Mouse (Mus musculus) macrophage (primary cell): ENCODE results near the gene Qpct. TPM values are rescaled to one million over a fixed set of nuclear protein-coding genes. Genes with fewer than 3 reads are reported as not detected.

ENCODE experiments used
- H3K27ac ChIP-seq: fragments of 350-480 bp; formaldehyde crosslinking; 2 replicates; pipeline ENCODE4 v1.9.0; 2021
- H3K36me3 ChIP-seq: fragments of 350-480 bp; formaldehyde crosslinking; 2 replicates; pipeline ENCODE4 v1.9.0; 2021; ENCODE audit errors: inconsistent target
- H3K4me3 ChIP-seq: fragments of 350-480 bp; formaldehyde crosslinking; 2 replicates; pipeline ENCODE4 v1.9.0; 2021; ENCODE audit errors: inconsistent target
- H3K79me2 ChIP-seq: fragments of 350-480 bp; formaldehyde crosslinking; 2 replicates; pipeline ENCODE4 v1.9.0; 2021; ENCODE audit errors: inconsistent target
- whole genome bisulfite sequencing: methylation state at CpG from one replicate; pipeline ENCODE4 v1.1.7; 2026; ENCODE audit warnings: inconsistent platforms; ENCODE audit not compliant: missing documents; 5-methylcytosine and 5-hydroxymethylcytosine counted together
- polyA plus RNA-seq: library from polyadenylated mRNA; stranded (reverse); fragments of 250-400 nt; gene quantifications from 3 replicates; pipeline ENCODE4 v1.2.4, GENCODE M21; 2018; ENCODE audit warnings: inconsistent platforms

Qpct gene
- polyA plus RNA-seq, 1 experiment from 2014 or later: 6.4 TPM

- WGBS: 80% methylated on average over 2 of the region's 2 CpGs
- Histone ChIP-seq H3K27ac (no peak overlapping the region), H3K79me2 (no peaks in the 10 kb centered on the region), H3K36me3 (no peaks in the 10 kb centered on the region), H3K4me3 (no peak overlapping the region)
Observed at GRCm38 (mm10) chr17:79043705-79044104, 8.0 kb upstream of the Qpct start.

DNA sequence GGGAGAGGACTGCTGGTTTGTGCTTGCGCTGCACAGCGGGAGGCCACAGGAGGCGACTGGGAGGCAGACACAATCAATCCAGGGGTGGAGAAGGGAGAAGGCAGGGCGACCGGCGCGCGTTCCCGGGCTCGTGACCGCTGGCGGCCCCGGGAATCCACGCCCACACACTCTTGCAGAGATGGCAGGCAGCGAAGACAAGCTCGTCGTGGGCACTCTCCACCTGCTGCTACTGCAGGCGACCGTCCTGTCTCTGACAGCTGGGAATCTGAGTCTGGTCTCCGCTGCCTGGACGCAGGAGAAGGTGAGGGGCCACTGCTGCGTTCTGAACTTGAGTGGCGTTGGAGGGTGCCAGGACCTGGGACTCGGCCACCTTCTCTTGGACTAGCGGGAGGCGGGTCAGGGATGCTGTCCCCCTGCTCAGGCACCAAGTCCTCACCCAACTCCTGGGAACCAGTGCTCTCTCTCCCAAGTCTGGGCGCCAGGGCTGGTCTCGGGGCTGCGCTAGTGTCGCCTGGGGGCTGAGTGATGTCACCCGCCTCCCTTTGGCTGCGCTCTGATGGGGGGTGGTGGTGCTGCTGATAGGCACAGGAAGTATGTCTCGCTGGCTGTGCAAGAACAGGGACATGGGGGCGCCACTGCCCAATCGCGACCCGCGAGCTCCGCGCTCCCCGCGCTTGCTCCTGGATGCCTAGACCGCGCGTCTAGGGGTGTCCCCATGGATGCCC lies 544 bp downstream of the Qpct start:
- WGBS: 2% methylated on average over 45 of the region's 45 CpGs
- no peaks in the 10 kb centered on the region for H3K79me2 ChIP-seq
- H3K36me3 ChIP-seq: no peaks in the 10 kb centered on the region
- H3K27ac ChIP-seq: peak overlapping the region; percentile 37; the same call in 1 of the 2 replicates
- peak overlapping the region; percentile 61 for H3K4me3 ChIP-seq

DNA sequence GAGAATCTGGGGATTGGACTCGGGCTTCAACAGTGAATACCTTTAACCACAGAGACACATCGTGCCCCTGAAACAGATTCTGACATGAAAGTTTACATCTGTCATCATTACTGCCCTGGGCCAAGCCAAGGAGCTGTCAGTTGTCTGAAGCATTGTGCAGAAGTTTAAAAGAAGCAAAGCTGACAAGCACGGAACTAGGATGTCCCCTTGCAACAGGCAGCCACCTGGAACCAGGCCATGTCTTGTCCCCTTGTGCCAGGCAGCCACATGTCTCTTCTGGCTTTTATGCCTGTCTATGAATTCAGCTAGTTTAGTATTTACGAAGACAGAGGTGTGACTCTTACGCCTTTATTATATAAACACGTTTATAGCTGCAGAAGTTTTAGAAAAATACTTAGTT lies 6.6 kb downstream of the Qpct start:
- H3K4me3 ChIP-seq: no peak overlapping the region
- H3K36me3 ChIP-seq: no peaks in the 10 kb centered on the region
- no peak overlapping the region for H3K27ac ChIP-seq
- no peaks in the 10 kb centered on the region for H3K79me2 ChIP-seq
- WGBS: 88% methylated on average over 6 of the region's 6 CpGs

GRCm38 (mm10) chr17:79060221-79060620 lies 8.5 kb downstream of the Qpct start:
- Histone ChIP-seq H3K36me3 (no peaks in the 10 kb centered on the region), H3K4me3 (no peak overlapping the region), H3K79me2 (no peaks in the 10 kb centered on the region), H3K27ac (no peak overlapping the region)
- 94% methylated on average over 5 of the region's 5 CpGs for WGBS

DNA sequence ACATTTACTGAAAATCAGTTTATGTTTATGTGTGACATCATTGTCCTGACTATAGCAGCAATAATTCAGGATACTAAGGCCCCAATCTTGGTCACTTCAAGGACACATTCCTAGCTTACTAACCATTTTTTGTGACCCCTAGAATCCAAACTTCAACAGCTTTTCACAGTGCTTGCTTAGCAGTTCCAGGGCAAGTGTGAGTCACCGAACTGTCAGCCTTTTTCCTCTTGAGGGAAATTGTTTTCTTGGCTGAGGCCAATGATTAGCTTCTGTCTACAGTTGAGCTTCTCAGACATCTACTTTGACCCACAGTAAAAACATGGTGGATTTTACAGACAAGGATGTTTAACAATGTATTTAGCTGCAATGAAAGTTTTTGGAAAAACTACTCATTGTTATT lies 12.5 kb downstream of the Qpct start:
- Histone ChIP-seq H3K79me2 (no peaks in the 10 kb centered on the region), H3K27ac (no peak overlapping the region), H3K36me3 (no peaks in the 10 kb centered on the region), H3K4me3 (no peak overlapping the region)
- 61% methylated on average over 1 of the region's 1 CpGs for WGBS

- Histone ChIP-seq H3K4me3 (no peak overlapping the region), H3K36me3 (no peaks in the 10 kb centered on the region), H3K79me2 (no peaks in the 10 kb centered on the region), H3K27ac (no peak overlapping the region)
- 94% methylated on average over 7 of the region's 7 CpGs for WGBS
Observed at GRCm38 (mm10) chr17:79068581-79068980, 16.9 kb downstream of the Qpct start.

DNA sequence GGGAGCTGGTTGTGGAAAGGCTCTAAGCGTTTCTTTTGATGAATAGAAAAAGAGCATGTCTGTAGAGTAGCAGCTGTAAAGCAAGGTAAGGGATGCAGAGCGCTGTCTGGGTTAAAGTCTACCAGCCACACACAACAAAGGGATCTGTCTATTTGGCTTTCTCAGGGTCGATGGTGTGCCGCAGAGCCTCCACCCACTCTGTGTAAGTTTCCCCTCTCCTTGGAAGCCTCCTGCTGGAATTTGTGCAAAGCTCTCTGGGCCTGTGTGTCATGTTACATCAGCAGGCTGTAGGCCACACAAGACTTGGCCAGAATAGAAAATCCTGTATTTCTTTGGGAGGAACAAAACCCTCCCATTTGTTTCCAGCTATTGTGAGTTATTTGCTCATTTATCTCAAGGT lies 17.3 kb downstream of the Qpct start:
- H3K36me3 ChIP-seq: no peaks in the 10 kb centered on the region
- no peak overlapping the region for H3K4me3 ChIP-seq
- H3K79me2 ChIP-seq: no peaks in the 10 kb centered on the region
- WGBS: 86% methylated on average over 4 of the region's 4 CpGs
- H3K27ac ChIP-seq: no peak overlapping the region

- WGBS: over 99% methylated on average over 14 of the region's 14 CpGs
- H3K79me2 ChIP-seq: no peaks in the 10 kb centered on the region
- no peak overlapping the region for H3K4me3 ChIP-seq
- no peaks in the 10 kb centered on the region for H3K36me3 ChIP-seq
- no peak overlapping the region for H3K27ac ChIP-seq
Observed at GRCm38 (mm10) chr17:79069766-79070480, 18.2 kb downstream of the Qpct start.

- Histone ChIP-seq H3K27ac (no peak overlapping the region), H3K79me2 (no peaks in the 10 kb centered on the region), H3K4me3 (no peak overlapping the region), H3K36me3 (no peaks in the 10 kb centered on the region)
- WGBS: 93% methylated on average over 11 of the region's 11 CpGs
Observed at GRCm38 (mm10) chr17:79071951-79072350, 20.2 kb downstream of the Qpct start.

- WGBS: 96% methylated on average over 7 of the region's 8 CpGs
- H3K4me3 ChIP-seq: no peak overlapping the region
- no peaks in the 10 kb centered on the region for H3K79me2 ChIP-seq
- H3K27ac ChIP-seq: no peak overlapping the region
- H3K36me3 ChIP-seq: no peaks in the 10 kb centered on the region
Observed at GRCm38 (mm10) chr17:79076974-79077847, 25.5 kb downstream of the Qpct start.

DNA sequence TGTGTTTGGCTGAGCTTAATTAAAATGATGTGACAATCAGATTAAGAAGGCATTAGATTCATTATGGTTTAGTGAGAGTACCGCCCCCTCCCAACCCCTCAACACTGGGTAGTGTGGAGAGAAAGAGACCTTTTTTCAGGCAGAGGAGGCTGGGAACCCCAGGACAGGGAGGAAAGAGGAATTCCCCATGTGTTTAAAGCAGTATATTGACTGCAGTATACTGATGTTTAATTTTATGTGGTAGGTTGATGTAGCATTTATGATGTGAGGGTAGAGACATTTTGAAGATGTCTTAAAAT lies 26.1 kb downstream of the Qpct start:
- no peak overlapping the region for H3K4me3 ChIP-seq
- WGBS: 100% methylated on average over 1 of the region's 1 CpGs
- H3K36me3 ChIP-seq: no peaks in the 10 kb centered on the region
- no peaks in the 10 kb centered on the region for H3K79me2 ChIP-seq
- H3K27ac ChIP-seq: no peak overlapping the region

DNA sequence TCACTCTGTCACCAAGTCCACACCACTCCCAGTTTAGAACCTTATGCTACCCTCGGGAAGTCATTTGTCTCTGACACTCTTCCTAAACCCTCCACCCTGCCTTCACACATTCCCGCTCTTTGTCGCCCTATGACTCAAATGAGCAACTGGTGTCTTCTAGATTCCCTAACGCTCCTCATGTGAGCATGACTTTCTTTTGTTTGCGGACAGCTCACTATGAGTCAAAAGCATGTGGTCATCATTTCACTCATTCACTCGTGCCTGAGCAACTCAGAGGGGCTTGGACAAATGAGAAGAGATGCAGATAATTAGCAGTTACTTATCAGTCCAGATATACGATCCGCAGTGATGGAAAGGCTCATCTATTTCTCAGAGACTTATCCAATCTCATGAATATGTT lies 26.5 kb downstream of the Qpct start:
- no peaks in the 10 kb centered on the region for H3K36me3 ChIP-seq
- WGBS: 92% methylated on average over 8 of the region's 8 CpGs
- no peak overlapping the region for H3K27ac ChIP-seq
- H3K4me3 ChIP-seq: no peak overlapping the region
- H3K79me2 ChIP-seq: no peaks in the 10 kb centered on the region

DNA sequence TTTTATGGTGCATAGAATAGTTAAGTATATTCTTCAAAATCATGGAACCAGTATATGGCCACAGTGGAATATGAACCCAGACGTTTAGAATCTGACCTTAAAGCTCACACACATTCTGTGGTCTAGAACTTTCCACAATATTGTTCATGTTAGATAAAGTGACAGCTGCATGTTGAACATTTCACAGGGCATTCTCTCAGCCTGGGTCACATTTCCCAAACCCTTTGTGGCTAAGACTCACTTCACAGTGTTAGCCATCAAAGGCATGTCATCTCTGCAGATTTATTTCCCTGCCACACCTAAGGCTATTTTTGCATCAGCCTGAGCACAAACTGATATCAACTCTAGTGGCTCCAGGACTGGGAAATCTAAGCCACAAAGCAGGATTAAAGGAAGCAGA lies 40.0 kb downstream of the Qpct start:
- Histone ChIP-seq H3K4me3 (no peak overlapping the region), H3K79me2 (no peaks in the 10 kb centered on the region), H3K36me3 (no peaks in the 10 kb centered on the region), H3K27ac (no peak overlapping the region)
- 50% methylated on average over 1 of the region's 1 CpGs for WGBS

DNA sequence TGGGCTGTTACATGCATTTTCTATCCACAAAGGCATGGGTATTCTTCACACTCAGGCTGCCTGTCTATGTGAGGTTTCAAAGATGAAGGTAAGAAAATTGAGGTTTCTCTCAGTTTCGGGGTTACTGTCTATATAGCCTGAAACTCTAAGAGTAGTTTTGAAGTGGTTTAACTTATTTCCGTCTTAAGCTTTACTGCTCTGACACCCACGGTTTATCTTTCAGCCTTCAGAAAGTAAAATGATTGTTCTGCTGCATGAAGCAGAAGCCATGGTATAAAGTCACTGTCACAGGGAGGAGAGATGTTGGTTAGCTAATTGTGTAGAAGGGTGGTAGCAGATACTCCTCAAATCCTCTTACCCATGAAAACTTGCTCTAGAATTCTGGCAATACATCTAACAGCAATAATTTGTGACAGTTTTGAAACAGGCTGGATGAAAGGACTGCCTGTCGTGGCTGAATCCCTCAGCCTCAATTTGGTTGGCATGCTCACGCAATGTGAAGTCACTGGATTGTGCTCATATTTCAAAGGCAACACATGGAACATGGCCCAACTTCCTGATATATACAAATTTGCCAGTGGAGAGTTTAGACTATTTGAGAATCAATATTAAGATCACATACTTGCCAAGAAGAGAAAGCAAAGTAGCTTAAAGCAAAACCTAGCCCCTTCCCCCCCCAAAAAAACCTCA lies 41.7 kb downstream of the Qpct start:
- H3K27ac ChIP-seq: no peak overlapping the region

More for the DNA sequence above, 41.7 kb downstream of the Qpct start:
- Histone ChIP-seq H3K79me2 (no peaks in the 10 kb centered on the region), H3K4me3 (no peak overlapping the region), H3K36me3 (no peaks in the 10 kb centered on the region)
- 91% methylated on average over 5 of the region's 5 CpGs for WGBS
